Mouse (Mus musculus): Measurements from ENCODE around the gene Crtc3. TPM values are rescaled to one million over a fixed set of nuclear protein-coding genes. Genes with fewer than 3 reads are reported as not detected.

Gene Crtc3
- polyA plus RNA-seq, 1 experiment from 2014 or later: 17.8 TPM

DNA sequence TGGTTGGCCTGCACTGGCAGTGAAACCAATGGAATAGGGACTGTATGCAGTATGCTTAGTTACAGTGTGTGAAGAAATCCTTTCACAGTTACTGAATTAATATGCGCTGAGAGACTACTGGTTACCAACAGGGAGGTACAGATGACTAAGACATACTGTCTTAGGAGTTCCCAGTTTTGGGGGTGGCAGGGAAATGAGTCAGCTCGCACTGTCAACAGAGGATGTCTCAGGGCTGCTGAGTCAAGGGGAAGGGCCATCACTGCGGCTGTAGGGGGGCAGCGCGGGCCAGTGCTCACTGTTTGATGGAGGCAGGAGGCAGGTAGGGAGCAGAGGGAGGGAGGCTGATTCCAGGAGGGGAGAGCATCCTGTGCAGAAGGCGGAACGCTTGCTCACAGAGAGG, 26.6 kb upstream of the Crtc3 start:
- Histone ChIP-seq H3K9me3 (replicated peaks; ENCODE audit: control insufficient read depth, low read length) (no peaks in the 10 kb centered on the region), H3K9ac (ENCODE audit: low read length) (no peak overlapping the region), H3K4me3 (ENCODE audit: low read length) (no peak overlapping the region), H3K4me1 (ENCODE audit: control insufficient read depth, insufficient read depth, low read length) (no peaks in the 10 kb centered on the region), H3K4me2 (ENCODE audit: low read depth, low read length) (no peak overlapping the region), H3K36me3 (ENCODE audit: control insufficient read depth, insufficient read depth) (peaks cover 63% of the 10 kb centered on the region), H3K27me3 (ENCODE audit: control insufficient read depth, insufficient read depth, low read length) (no peaks in the 10 kb centered on the region), H3K27ac (ENCODE audit: low read length) (no peak overlapping the region)
- 92% methylated on average over 7 of the region's 7 CpGs for WGBS
- ATAC-seq (replicated peaks; ENCODE audit: extremely low read depth, insufficient read depth, low FRiP score): no peak

DNA sequence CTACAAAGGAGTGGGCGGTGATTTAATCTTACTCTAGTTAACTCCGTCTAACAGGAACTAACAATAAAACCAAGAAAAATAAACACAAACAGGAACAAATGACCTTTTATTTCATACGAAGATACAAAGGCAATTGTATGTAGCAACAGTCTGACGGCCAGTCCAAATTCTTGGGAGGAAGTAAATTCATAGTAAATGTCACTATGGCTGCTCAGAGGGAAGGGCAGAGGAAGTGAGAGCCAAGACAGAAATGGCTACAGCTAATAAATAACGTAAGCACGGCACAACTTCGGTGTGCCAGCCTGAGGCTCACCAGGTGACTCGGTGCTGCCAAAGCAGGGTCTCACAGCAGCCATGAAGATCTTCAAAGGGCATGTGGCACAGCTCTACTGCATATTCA, 22.8 kb upstream of the Crtc3 start:
- no peaks in the 10 kb centered on the region for H3K4me1 ChIP-seq (ENCODE audit: control insufficient read depth, insufficient read depth, low read length)
- no peak for ATAC-seq (replicated peaks; ENCODE audit: extremely low read depth, insufficient read depth, low FRiP score)
- no peak overlapping the region for H3K9ac ChIP-seq (ENCODE audit: low read length)
- peaks cover 41% of the 10 kb centered on the region for H3K36me3 ChIP-seq (ENCODE audit: control insufficient read depth, insufficient read depth)
- no peaks in the 10 kb centered on the region for H3K9me3 ChIP-seq (replicated peaks; ENCODE audit: control insufficient read depth, low read length)
- H3K4me2 ChIP-seq (ENCODE audit: low read depth, low read length): no peak overlapping the region
- H3K4me3 ChIP-seq (ENCODE audit: low read length): no peak overlapping the region
- WGBS: 72% methylated on average over 8 of the region's 8 CpGs
- no peaks in the 10 kb centered on the region for H3K27me3 ChIP-seq (ENCODE audit: control insufficient read depth, insufficient read depth, low read length)
- no peak overlapping the region for H3K27ac ChIP-seq (ENCODE audit: low read length)

DNA sequence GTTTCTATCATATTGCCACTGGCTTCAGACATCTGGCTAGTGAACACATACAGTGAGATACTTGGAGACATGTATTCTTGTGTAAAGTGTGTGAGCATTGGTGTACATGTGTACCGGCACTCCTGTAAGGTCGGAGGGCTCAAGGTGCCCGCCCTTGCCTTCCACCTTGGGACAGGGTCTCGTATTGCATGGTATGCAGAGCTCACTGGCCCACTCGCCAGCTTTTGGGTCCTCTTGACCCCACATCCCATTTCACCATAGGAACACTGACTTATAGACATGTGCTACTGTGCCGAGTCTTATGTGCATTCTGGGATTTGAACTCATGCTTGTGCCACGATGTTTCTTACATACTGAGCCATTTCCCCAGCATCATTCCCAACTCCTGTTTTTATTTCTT, 21.7 kb upstream of the Crtc3 start:
- H3K9ac ChIP-seq (ENCODE audit: low read length): no peak overlapping the region
- H3K4me3 ChIP-seq (ENCODE audit: low read length): no peak overlapping the region
- peaks cover 31% of the 10 kb centered on the region for H3K36me3 ChIP-seq (ENCODE audit: control insufficient read depth, insufficient read depth)
- H3K27me3 ChIP-seq (ENCODE audit: control insufficient read depth, insufficient read depth, low read length): no peaks in the 10 kb centered on the region
- no peaks in the 10 kb centered on the region for H3K9me3 ChIP-seq (replicated peaks; ENCODE audit: control insufficient read depth, low read length)
- no peak overlapping the region for H3K27ac ChIP-seq (ENCODE audit: low read length)
- H3K4me2 ChIP-seq (ENCODE audit: low read depth, low read length): no peak overlapping the region
- no peaks in the 10 kb centered on the region for H3K4me1 ChIP-seq (ENCODE audit: control insufficient read depth, insufficient read depth, low read length)
- whole genome bisulfite sequencing: 91% methylated on average over 7 of the region's 7 CpGs
- no peak for ATAC-seq (replicated peaks; ENCODE audit: extremely low read depth, insufficient read depth, low FRiP score)

DNA sequence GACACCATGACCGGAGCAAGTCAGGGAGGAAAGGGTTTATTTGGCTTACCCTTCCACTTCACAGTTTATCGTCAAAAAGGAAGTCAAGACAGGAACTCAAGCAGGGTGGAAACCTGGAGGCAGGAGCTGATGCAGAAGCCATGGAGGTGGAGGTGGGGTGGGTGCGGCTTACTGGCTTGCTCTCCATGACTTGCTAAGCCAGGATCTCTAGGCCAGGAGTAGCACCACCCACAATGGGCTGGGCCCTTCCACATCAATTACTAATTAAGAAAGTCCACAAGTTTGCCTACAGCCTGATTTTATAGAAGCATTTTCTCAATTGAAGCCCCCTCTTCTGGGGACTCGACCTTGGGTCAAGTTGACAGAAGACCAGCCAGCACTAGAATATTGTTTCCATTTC, 15.4 kb upstream of the Crtc3 start:
- Histone ChIP-seq H3K9me3 (replicated peaks; ENCODE audit: control insufficient read depth, low read length) (no peaks in the 10 kb centered on the region), H3K27me3 (ENCODE audit: control insufficient read depth, insufficient read depth, low read length) (no peaks in the 10 kb centered on the region), H3K4me3 (ENCODE audit: low read length) (no peak overlapping the region), H3K4me1 (ENCODE audit: control insufficient read depth, insufficient read depth, low read length) (no peaks in the 10 kb centered on the region), H3K36me3 (ENCODE audit: control insufficient read depth, insufficient read depth) (no peaks in the 10 kb centered on the region), H3K9ac (ENCODE audit: low read length) (no peak overlapping the region), H3K27ac (ENCODE audit: low read length) (no peak overlapping the region), H3K4me2 (ENCODE audit: low read depth, low read length) (no peak overlapping the region)
- WGBS: 81% methylated on average over 4 of the region's 4 CpGs
- ATAC-seq (replicated peaks; ENCODE audit: extremely low read depth, insufficient read depth, low FRiP score): no peak

DNA sequence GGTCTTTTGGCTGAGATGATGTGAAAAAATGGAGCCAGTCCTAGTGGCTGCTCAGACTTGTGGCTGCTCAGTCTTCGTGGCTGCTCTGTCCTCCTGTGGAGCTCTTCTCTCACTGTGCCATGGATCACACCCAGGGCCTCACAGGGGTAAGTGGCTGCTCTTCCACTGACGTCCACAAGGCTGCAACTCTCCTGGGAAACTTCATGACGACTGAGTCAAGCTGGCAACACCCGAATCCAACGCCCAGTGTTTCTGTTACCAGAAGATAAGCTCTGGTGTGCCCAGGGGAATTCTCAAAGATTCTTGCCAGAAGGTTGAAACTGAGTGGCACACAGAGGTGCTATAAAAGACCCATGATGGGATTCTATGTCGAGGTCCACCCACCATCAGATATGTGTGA, 13.8 kb upstream of the Crtc3 start:
- H3K4me2 ChIP-seq (ENCODE audit: low read depth, low read length): no peak overlapping the region
- H3K4me3 ChIP-seq (ENCODE audit: low read length): no peak overlapping the region
- H3K4me1 ChIP-seq (ENCODE audit: control insufficient read depth, insufficient read depth, low read length): 0 out of 2 replicates have a peak, but pooled peaks cover 1% of the 10 kb centered on the region
- WGBS: 58% methylated on average over 6 of the region's 6 CpGs
- H3K27me3 ChIP-seq (ENCODE audit: control insufficient read depth, insufficient read depth, low read length): no peaks in the 10 kb centered on the region
- H3K27ac ChIP-seq (ENCODE audit: low read length): no peak overlapping the region
- ATAC-seq (replicated peaks; ENCODE audit: extremely low read depth, insufficient read depth, low FRiP score): no peak
- no peaks in the 10 kb centered on the region for H3K36me3 ChIP-seq (ENCODE audit: control insufficient read depth, insufficient read depth)
- H3K9me3 ChIP-seq (replicated peaks; ENCODE audit: control insufficient read depth, low read length): no peaks in the 10 kb centered on the region
- H3K9ac ChIP-seq (ENCODE audit: low read length): no peak overlapping the region

DNA sequence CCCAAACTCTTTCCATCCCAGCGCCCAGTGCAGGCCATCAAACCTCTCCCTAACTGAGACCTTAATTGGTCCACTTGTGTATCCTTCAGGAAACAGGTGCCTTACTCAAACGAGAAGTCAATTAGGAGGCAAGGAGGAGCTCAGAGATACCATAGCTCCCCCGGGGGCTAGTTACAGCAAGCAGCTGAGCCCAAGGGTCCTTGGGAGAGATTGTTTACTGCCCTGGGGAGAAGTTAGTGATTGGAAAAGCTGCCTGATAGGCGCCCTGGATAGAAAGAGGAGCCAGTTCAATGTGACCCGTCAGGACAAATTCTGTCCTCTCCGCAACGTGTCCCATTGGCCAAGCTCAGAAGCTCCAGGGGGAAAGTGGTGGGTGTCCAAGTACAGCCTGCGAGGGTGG, 11.0 kb upstream of the Crtc3 start:
- no peak overlapping the region for H3K9ac ChIP-seq (ENCODE audit: low read length)
- no peaks in the 10 kb centered on the region for H3K36me3 ChIP-seq (ENCODE audit: control insufficient read depth, insufficient read depth)
- H3K9me3 ChIP-seq (replicated peaks; ENCODE audit: control insufficient read depth, low read length): no peaks in the 10 kb centered on the region
- H3K27me3 ChIP-seq (ENCODE audit: control insufficient read depth, insufficient read depth, low read length): no peaks in the 10 kb centered on the region
- H3K4me3 ChIP-seq (ENCODE audit: low read length): no peak overlapping the region
- ATAC-seq (replicated peaks; ENCODE audit: extremely low read depth, insufficient read depth, low FRiP score): no peak
- no peak overlapping the region for H3K4me2 ChIP-seq (ENCODE audit: low read depth, low read length)
- no peak overlapping the region for H3K27ac ChIP-seq (ENCODE audit: low read length)
- 66% methylated on average over 8 of the region's 8 CpGs for WGBS
- 0 out of 2 replicates have a peak, but pooled peaks cover 2% of the 10 kb centered on the region for H3K4me1 ChIP-seq (ENCODE audit: control insufficient read depth, insufficient read depth, low read length)

DNA sequence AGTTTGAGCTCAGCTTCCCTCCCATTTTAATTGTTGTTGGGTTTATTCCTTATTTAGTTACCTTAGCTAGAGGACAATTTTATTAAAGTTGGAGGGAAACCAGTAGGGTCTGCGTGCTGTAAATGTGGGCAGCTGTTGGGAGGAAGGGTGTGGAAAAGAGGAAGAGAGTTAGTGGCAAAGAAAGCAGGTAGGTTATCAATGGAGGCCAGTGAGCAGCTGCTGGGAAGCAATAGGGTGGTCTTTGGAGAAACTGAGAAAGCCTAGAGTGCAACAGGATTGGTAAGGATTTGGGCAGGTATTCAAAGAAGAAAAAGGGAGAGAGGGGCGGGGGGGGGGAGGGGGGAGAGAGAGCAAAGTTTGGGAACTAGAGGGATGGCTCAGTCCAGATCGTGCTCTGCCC, 10.3 kb upstream of the Crtc3 start:
- WGBS: 86% methylated on average over 3 of the region's 3 CpGs
- H3K36me3 ChIP-seq (ENCODE audit: control insufficient read depth, insufficient read depth): no peaks in the 10 kb centered on the region
- no peak overlapping the region for H3K4me2 ChIP-seq (ENCODE audit: low read depth, low read length)
- no peaks in the 10 kb centered on the region for H3K27me3 ChIP-seq (ENCODE audit: control insufficient read depth, insufficient read depth, low read length)
- H3K9me3 ChIP-seq (replicated peaks; ENCODE audit: control insufficient read depth, low read length): peaks cover 3% of the 10 kb centered on the region; the same call in 1 of the 2 replicates
- H3K27ac ChIP-seq (ENCODE audit: low read length): no peak overlapping the region
- ATAC-seq (replicated peaks; ENCODE audit: extremely low read depth, insufficient read depth, low FRiP score): no peak
- H3K4me1 ChIP-seq (ENCODE audit: control insufficient read depth, insufficient read depth, low read length): 0 out of 2 replicates have a peak, but pooled peaks cover 2% of the 10 kb centered on the region
- no peak overlapping the region for H3K4me3 ChIP-seq (ENCODE audit: low read length)
- H3K9ac ChIP-seq (ENCODE audit: low read length): no peak overlapping the region

DNA sequence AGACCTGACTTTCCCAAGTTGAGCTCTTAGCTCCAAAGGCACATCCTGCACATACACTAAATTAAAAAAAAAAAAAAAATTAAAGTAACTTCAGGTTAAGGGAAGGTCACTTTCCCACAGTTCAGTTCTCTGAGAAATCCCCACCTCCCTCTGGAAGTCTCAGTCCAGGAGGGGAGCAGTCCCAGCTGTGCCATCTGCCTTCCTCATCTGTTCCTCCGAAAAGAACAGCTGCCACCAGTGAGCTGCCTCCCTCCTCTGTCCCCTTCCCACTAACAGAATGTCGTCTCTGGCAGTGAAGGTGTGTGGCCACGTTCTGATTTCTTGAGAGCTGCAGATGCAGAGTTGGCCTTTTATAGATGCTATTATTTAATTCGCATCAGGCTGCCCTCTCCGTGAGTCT, 9.2 kb upstream of the Crtc3 start:
- Histone ChIP-seq H3K4me1 (ENCODE audit: control insufficient read depth, insufficient read depth, low read length) (0 out of 2 replicates have a peak, but pooled peaks cover 2% of the 10 kb centered on the region), H3K9me3 (replicated peaks; ENCODE audit: control insufficient read depth, low read length) (peaks cover 3% of the 10 kb centered on the region; the same call in 1 of the 2 replicates), H3K9ac (ENCODE audit: low read length) (no peak overlapping the region), H3K4me3 (ENCODE audit: low read length) (no peak overlapping the region), H3K27me3 (ENCODE audit: control insufficient read depth, insufficient read depth, low read length) (no peaks in the 10 kb centered on the region), H3K36me3 (ENCODE audit: control insufficient read depth, insufficient read depth) (no peaks in the 10 kb centered on the region), H3K4me2 (ENCODE audit: low read depth, low read length) (no peak overlapping the region), H3K27ac (ENCODE audit: low read length) (no peak overlapping the region)
- 81% methylated on average over 5 of the region's 5 CpGs for WGBS
- no peak for ATAC-seq (replicated peaks; ENCODE audit: extremely low read depth, insufficient read depth, low FRiP score)

DNA sequence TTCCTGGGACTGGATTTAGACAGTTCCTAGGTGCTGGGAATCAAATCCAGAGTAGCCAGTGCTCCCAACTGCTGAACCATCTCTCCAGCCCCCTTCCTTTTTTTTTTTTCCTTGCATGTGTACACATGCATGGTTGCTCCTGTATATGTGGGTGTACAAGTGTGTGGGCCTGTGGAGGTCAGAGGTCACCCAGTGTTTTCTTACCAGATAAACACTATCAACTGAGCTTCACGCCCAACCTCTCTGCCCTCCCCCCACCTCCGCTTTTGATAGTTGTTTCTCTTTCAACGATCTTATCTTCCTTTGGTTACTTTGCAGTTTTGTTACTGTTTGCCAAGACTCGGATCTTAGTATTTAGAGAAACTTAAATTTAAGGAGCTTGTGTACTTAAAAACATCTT, 8.2 kb upstream of the Crtc3 start:
- Histone ChIP-seq H3K36me3 (ENCODE audit: control insufficient read depth, insufficient read depth) (no peaks in the 10 kb centered on the region), H3K9ac (ENCODE audit: low read length) (no peak overlapping the region), H3K9me3 (replicated peaks; ENCODE audit: control insufficient read depth, low read length) (peaks cover 3% of the 10 kb centered on the region; the same call in 1 of the 2 replicates), H3K4me1 (ENCODE audit: control insufficient read depth, insufficient read depth, low read length) (0 out of 2 replicates have a peak, but pooled peaks cover 2% of the 10 kb centered on the region), H3K27me3 (ENCODE audit: control insufficient read depth, insufficient read depth, low read length) (no peaks in the 10 kb centered on the region), H3K4me2 (ENCODE audit: low read depth, low read length) (no peak overlapping the region), H3K4me3 (ENCODE audit: low read length) (no peak overlapping the region), H3K27ac (ENCODE audit: low read length) (no peak overlapping the region)
- 39% methylated on average over 4 of the region's 4 CpGs for WGBS
- no peak for ATAC-seq (replicated peaks; ENCODE audit: extremely low read depth, insufficient read depth, low FRiP score)

Measured in heart, embryonic 16.5 days (tissue).